Mouse (Mus musculus): ENCODE data around the gene Hnrnpa1.
"Not testable (repeated sequence)": the region's sequence is repeated elsewhere in the genome, so short reads cannot be mapped to it uniquely, and the experiment has no call there.

Hnrnpa1 gene

GRCm38 (mm10) chr15:103241071-103242018, 1.1 kb downstream of the Hnrnpa1 start:
- not testable (repeated sequence) for DNase-seq

GRCm38 (mm10) chr15:103242885-103243284, 2.7 kb downstream of the Hnrnpa1 start:
- no peak for DNase-seq

DNA sequence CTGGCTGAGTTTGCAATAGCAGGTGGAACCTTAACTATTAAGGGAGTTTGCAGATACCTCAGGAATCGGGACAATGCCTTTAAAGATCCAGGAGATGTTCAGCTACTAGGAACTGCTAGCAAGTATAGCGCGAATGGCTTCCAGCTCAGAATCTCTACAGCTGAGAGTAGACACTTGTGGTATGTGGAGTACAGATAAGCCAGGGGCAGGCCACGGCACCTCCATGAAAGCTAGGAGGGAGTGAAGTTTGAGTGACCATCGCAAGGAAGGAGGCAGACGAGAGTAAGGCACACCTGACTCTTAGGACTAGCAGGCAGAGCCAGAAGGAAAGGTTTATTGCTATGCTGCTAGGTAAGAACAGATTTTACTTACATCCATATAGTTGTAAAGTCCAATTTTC, 5.4 kb downstream of the Hnrnpa1 start:
- DNase-seq, result no peak

GRCm38 (mm10) chr15:103247078-103247781, 7.0 kb downstream of the Hnrnpa1 start:
- DNase-seq, result no peak

- no peak for DNase-seq
These were observed 7.7 kb downstream of the Hnrnpa1 start for GRCm38 (mm10) chr15:103247782-103248400.

DNA sequence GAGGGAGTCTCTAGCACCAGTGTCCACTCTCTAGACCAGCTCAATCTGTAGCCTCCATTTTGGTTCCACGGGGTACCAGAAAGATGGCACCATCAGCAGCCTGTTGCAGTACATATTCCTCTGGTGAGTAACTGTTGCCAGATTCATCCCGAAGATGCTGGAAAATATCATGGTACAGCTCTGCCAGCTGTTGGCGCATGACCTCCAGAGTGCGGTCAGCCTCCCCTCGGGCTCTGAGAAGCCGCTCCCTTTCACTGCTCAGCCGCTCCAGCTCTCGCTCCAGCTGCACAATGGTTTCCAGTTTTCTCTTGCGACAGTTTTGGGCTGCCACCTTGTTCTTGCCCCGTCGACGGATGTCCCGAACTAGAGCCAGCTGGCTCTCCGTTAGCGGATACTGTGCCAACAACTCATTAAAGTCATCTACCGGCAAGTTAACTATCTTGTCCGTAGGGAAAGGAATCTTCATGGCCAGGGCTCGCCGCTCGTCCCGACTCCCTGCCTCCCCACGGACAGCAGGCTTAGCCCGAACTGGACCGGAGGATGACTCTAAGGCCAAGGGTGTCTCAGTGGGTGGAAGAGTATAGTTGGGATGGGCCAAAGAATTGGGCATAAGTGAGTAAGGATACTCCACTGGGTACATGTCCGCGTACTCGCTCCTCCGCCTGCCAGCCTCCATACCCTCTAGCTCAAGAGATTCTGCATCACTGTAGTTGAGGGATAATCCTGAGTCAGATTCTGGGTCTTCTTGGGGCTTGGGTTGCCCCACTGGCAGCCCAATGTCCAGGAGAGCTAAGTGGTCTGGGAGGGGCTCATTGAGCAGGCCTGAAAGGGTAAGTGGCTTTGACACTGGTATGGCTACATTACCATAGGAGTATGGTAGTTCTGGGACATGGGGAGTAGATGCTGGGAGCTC, 8.4 kb downstream of the Hnrnpa1 start:
- no peak for DNase-seq

- not testable (repeated sequence) for DNase-seq
These were observed 9.3 kb downstream of the Hnrnpa1 start for GRCm38 (mm10) chr15:103249511-103249910.

GRCm38 (mm10) chr15:103250195-103250740, 10.0 kb downstream of the Hnrnpa1 start:
- DNase-seq, result no peak

DNA sequence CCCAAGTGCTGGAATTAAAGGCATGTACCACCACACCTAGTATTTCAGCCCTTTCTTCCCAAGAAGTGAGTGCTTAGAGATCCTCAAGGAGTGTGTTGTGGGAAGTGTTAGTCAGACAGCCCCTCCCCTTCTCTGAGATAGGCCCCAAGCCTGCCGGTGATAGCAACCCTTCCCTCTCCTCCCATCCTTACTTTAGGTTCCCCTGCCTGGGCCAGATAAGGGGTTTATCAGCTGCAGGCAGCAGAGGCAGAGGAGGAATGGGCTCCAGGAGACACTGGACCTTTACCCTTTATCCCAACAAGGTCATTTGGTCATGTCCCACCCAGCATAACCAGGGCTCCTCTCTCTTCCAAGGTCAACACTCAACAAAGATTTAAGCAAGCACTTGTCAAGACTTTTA, 11.4 kb downstream of the Hnrnpa1 start:
- DNase-seq, result no peak

DNA sequence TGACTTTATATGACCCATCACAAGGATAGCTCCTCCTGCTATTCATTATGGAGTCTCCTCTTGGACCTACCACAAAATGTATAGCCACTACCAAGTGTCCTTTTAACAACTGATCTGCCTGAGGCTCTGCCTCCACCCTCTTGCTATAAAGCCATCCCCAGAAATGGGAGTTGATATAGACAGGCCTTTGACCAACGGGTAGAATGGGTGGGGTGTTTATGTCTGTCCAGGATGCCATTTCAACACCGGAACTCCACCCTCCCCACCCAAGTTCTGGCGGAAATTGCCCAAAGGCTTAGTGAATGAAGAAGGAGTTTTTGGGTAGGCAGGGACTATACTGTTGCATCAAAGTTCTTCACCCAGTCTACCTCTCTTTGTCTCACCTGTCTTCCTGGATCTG, 12.4 kb downstream of the Hnrnpa1 start:
- DNase-seq, result no peak

DNA sequence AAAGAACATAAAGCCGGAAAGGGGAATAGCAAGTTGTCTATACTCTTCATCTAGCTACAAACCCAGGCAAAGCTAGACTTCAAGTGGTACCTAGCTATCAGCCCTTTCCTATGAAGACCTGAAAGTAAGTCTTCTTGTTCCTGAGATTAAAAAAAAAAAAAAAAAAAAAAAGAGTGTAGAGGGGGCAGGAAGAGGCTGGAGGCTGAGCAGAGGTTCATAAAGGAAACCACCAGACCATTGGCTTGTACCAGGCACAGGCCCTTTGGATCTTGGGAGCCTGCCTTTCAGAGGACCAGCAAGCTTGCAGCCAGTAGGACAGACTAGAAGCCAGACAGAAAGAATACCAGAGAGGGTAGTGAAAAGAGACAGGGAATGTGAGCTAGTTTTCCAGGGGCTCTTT, 13.1 kb downstream of the Hnrnpa1 start:
- no peak for DNase-seq

DNA sequence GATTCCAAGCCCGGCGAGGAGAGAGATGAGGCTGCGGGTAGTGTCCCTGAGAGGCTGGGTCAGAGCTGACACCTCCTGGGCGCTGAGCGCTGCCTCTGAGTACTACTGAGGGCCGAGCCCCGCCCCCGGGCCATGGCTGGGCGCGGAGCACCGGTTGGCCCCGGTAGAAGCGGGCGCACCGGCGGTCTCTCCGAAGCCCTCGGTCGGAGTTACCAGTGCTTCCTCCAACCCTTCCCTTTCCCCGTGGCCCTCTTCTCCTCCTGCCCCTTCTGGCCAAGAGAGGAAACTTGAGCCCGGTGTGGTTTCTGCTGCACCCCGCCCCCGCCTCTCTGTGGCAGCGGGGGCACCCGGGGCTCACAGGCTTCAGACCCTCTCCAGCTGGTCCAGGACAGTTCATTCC, 14.9 kb downstream of the Hnrnpa1 start:
- no peak for DNase-seq

- DNase-seq, result no peak
These were observed 16.2 kb downstream of the Hnrnpa1 start for GRCm38 (mm10) chr15:103256210-103256986.

DNA sequence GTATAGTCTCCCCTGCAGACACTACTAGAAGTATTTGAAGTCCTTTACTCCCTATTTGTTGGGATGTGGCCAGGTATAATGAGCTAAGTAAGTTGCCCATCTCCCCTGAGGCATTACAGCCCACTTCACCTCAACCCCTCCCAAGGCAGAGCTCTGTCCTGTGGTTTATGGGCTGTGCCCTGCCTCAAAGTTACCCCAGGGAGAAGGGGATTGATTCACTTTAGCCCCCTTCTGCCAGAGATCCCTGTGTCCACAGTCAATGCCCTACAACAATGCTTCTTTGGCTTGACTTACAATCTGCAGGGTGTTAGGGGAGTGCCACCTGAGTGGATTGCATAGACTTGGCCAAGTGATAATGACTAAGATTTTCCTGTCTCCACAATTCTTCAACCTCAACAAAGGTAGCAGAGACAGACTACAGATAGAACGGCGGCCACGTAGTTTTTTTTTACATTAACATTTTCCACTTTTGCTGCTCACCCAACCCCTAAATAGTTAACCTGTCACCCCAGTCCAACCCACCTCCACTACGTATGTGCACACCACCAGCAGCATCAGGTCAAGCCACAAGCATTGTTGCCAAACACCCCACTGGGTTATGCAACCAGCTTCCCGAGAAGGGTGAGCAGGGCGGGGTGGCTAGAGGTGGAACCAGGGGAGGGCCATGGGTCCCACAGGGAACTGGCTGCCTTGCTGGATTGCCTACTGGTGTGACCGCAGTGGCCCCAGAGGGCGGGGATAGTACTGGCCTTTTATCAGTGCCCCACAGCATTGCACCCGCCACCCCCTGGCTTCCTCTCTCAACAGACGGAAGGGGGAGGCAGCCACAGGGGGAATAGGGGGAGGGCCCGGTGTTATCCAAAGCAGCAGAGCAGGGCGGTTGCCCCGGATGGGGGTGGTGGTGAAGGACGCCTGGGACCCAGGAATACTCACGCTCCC, 17.8 kb downstream of the Hnrnpa1 start, which contains the start of gene Nfe2:
Gene Nfe2, minus strand, starts transcription at position 614 of the 939 bp plus-strand sequence.
- no peak for DNase-seq

DNA sequence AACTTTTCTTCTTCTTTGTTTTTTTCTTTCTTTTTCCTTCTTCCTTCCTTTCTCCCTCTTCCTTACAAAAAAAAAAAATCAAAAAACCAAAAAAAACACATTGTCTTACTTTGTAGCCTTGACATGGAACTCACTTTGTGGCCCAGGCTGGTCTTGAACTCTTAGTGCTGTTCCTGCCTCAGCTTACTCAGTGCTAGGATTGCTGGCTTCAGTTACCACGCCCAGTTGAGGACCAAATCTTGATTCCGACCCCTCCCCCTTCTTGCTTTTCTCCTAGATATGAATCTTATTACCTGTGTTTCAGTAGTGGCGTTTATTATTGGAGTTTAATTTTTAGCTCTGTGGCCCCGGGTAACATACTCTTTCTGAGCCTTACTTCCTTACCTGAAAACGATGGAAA, 18.9 kb downstream of the Hnrnpa1 start:
- DNase-seq, result no peak

DNA sequence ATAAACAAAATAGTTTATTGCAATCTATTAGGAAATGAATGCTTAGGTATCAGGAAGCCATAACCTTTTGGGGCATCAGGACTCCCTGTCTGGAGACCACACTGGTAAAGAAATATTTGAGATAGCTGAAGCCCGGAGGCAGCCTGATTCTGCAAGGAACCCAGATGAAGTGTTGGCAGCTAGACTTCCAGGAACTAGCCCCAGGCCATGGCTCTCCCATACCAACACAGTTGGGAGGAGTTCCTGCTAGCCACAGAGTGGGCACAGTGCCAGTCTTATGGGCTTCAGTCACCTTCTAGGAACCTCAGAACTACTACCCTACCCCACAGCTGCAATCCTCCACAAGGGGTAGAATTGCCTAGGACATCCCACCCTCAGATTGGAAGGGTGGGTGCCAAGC, 19.8 kb downstream of the Hnrnpa1 start:
- DNase-seq, result no peak

- no peak for DNase-seq
These were observed 24.6 kb downstream of the Hnrnpa1 start for GRCm38 (mm10) chr15:103264794-103265193.

DNA sequence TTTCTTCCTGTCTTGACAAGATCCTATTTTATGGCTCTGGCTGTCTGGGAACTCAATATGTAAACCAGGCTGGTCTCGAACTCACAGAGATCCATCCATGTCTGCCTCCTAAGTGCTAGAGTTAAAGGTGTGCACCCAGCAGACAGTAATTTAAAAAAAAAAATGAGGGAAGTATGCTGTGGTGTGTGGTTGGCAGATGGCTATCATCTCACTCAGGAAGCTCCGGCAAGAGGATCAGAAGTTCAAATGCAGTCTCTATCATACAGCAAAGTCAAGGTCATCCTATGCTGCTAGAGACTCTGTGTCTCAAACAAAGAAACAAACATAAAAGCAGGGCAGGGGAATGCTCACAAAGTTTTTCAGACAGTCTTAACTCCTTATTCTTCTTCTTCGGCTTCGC, 28.7 kb downstream of the Hnrnpa1 start:
- DNase-seq, result no peak

GRCm38 (mm10) chr15:103272419-103273279, 32.4 kb downstream of the Hnrnpa1 start, which contains the start of gene Copz1:
TSS of gene Copz1 (plus strand) at chr15:103272714.
- peak; percentile 99 for DNase-seq

Data from right cerebral cortex, adult 18-20 months (tissue).